Mouse (Mus musculus) kidney, adult 8-10 months (tissue): ENCODE results near the gene Dpep3.

Experiments used
- DNase-seq, 2 experiments: peaks; one replicate each; pipeline ENCODE4 v3.0.0; 2022

Gene Dpep3

DNA sequence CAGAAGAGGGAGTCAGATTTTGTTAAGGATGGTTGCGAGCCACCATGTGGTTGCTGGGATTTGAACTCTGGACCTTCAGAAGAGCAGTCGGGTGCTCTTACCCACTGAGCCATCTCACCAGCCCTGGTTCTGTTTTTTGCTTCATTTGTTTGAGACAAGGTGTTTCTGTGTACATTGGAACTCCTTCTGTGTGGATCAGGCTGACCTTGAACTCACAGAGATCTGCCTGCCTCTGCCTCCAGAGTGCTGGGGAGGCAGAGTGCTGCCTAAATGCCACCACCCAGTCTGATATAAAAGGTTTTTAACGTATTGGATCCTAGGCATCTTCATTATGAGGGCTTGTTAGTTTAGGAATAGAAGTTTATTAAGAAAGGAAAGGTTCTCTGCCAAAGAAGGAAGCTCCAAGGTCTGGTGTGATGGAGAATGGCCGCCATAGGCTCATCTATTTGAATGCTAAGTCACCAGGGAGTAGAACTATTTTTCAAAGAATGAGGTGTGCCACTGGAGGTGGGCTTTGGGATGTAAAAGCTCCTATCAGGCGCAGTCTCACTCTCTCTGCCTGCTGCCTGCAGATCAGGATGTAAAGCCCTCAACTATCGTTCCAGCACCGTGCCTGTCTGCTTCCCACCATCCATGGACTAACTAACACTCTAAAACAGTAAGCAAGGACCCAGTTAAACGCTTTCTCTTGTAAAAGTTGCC, 8.1 kb downstream of the Dpep3 start:
- DNase-seq = no peak

DNA sequence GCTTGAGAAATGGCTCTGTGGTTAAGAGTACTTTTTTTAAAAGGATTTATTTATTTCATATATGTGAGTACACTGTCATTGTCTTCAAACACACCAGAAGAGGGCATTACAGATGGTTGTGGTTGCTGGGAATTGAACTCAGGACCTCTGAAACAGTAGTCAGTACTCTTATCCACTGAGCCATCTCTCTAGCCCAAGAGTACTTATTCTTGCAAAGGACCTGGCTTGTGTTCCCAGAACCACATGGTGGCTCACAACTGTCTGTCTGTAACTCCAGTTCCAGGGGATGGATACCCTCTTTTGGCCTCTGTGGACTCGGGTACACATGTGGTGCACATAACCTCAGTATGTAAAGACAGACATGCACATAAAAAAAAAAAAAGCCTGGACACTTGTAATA, 9.9 kb downstream of the Dpep3 start:
- DNase-seq = no peak

- DNase-seq = no peak
Observed at GRCm38 (mm10) chr8:105966692-105967311, 12.4 kb downstream of the Dpep3 start.

GRCm38 (mm10) chr8:105965905-105966341, 13.3 kb downstream of the Dpep3 start, which contains the start of gene Slc12a4:
Slc12a4 (minus strand) TSS chr8:105966097.
- peak; percentile 62 to 64 for DNase-seq

DNA sequence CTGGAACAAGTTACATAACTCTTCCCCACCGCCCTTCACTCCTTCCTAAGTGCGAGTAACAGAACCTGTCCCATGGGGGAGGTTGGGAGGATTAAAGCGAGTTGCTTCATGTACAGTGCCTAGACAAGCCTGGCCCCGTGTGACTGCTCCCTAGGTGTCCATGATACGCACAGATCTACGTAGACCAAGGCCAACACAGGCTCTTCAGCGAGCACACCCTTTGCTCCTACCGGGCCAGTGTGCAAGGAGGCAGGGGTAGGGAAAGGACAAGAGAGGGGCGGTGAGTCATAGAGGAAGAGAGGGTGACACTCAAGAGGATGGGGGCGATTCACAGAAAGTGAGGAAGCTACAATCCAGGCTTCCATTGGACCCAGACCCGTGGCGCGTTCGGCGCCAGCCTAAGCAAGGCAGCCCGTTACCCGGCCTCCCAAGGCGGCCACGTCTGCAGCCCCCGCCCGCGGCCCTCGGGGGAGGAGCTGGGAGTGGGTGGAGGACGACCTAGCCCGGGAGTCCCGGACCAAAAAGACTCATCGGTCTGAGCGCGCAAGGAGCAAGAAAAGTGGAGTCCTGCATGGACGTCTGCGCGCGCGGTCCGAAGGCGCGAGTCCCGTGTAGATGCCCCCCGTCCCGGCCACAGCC, 13.8 kb downstream of the Dpep3 start:
- DNase-seq = no peak

DNA sequence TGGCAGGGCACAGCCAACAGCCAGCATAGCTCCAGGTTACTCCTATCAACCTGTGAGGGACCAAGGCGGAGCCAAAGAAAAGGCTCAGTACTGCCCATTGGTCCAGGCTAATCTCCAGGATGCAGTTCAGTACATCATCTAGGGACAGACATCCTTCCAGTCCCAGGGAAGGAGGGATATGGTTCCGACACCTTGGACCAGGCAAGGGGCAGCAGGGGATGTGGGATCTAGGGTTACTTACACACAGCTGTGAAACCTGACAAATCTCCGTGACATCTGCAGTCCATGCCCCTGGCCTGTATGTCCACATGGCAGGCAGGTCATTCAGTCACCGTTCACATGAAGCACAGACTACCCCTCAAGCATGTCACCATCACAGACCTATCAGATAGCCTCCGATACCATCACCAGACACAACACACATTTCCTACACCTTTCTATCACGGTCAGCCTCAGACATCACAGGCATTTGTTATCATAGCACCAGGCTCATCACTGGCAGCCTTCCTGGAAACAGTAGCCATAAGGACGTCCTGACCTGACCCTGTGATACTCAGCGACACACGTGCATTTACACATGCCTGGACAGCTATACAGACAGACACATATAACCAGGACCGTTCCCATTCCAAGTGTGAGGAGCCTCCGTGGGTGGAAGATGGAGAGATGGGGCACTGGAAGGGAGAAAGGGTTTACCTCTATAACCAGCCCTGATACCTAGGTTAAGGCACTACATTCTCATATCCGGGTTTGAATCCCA, 14.5 kb downstream of the Dpep3 start:
- no peak for DNase-seq

- no peak for DNase-seq
Observed at GRCm38 (mm10) chr8:105961536-105961935, 17.7 kb downstream of the Dpep3 start.

GRCm38 (mm10) chr8:105961101-105961500, 18.1 kb downstream of the Dpep3 start:
- no peak for DNase-seq

DNA sequence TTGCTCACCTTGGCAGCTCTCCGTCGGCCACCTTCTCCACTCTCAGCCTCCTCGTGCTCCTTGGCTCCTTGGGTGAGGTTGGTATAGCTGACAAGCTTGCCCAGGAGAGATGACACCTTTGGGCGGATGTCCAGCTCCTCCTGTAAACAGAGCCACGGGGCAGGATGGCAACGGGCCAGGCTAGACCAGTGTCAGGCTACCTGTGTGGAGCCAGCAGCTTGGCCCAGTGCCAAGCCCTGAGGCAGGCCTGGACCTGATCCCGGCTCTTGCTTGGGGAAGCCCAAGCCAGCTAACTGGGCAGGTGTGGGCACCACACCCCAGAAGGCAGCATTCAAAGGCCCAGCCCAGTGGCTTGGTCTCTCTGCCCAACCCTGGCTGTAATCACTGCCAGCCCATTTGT, 19.9 kb downstream of the Dpep3 start:
- DNase-seq = peak; percentile 82 to 86

DNA sequence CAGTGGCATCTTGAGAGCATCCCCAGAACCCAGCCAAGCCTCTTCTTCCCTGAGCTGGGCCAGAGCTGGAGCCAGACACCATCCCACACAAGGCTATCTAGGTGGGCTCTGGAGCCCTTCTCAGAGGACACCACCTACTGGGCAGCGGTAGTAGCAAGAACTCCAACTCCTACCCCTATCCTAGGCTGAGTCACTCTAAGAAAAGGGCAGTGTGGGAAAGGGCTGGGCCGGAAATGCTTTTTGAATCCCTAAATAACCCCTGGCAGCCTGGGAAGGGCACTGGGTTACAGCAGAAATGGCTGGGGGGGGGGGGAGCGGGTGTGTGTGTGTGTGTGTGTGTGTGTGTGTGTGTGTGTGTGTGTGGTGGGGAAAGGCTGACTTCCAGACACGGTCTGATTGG, 21.4 kb downstream of the Dpep3 start:
- DNase-seq = peak; percentile 58 to 69

DNA sequence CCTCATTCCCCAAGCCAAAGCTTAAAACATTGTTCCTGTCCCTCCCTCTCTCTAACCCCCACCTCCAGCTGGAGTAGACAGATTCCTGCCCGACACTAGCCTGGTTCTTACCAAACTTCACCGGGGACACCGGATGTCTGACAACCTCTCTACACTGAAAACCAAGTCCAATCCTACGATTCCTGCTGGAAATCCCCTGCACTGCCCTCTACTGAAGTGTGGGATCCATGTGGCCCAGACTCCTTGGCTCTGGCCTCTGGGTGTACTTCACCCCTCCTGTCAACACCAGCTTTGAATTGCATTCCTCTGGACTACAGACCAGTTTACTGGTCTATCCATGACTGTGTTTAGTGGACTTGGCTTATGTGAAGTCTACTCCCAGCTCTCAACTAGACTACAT, 22.7 kb downstream of the Dpep3 start:
- DNase-seq = no peak

GRCm38 (mm10) chr8:105951057-105951659, 28.1 kb downstream of the Dpep3 start:
- DNase-seq = peak in 1 of 2 experiments; percentile 33

- no peak for DNase-seq
Observed at GRCm38 (mm10) chr8:105949350-105949749, 29.9 kb downstream of the Dpep3 start.

- DNase-seq = no peak
Observed at GRCm38 (mm10) chr8:105943321-105943739, 35.9 kb downstream of the Dpep3 start, which contains the start of gene Lcat. Lcat (minus strand) TSS chr8:105943382.

- DNase-seq = no peak
Observed at GRCm38 (mm10) chr8:105942542-105942941, 36.7 kb downstream of the Dpep3 start.

GRCm38 (mm10) chr8:105942026-105942425, 37.2 kb downstream of the Dpep3 start:
- DNase-seq = no peak

DNA sequence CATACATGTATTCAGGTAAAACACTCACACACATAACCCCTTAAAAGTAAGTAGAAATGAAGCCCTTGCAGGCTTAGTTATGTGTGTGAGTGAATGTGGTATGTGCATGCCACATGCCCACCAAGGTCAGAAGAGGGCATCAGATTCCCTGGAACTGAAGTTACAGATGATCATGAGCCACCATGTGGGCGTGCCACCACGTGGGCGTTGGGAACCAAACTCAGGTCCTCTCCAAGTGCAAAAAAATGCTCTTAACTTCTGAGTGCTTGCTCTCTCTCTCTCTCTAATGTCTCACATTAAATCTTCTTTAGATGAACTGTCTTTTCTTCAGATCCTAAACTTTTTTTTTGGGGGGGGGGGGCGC, 40.9 kb downstream of the Dpep3 start, which contains the start of gene Psmb10:
Gene Psmb10 (minus strand): TSS at position 139 of the 364 bp plus-strand sequence.
- DNase-seq = peak in 1 of 2 experiments; percentile 39

GRCm38 (mm10) chr8:105937496-105938305, 41.5 kb downstream of the Dpep3 start:
- peak in 1 of 2 experiments; percentile 45 for DNase-seq

DNA sequence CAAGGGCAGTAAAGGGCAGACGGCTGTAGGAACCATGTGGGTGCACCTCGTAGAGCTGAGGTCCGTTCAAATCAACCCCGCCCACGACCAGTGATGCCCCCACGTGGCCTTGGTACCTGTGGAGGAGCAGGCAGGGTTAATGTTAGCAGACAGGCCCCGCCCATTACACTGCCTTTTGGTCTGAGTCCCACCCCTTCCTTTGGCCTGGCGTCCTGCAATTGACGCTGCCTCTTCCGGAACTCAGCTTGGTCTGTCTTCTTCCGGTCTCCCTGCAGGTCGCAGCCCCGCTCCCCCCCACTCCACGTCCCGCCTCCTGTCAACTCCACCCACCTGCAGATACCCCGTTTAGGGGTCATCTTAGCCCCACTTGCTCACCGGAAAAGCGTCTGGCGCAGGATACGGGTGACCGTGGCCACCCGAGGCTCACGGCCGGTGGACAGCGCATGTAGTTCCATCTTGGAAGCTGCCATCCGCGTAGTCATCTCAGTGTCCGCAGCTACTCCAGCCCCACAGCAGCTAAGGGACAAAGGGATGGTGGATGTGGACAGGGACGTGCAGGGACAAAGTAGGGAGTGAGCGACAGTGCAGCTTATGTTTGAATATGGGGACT, 42.3 kb downstream of the Dpep3 start:
- peak; percentile 94 to 95 for DNase-seq

GRCm38 (mm10) chr8:105935863-105936603, 43.2 kb downstream of the Dpep3 start:
- no peak for DNase-seq
